Mouse (Mus musculus): ENCODE results near the gene Alkbh8. TPM values are rescaled to one million over a fixed set of nuclear protein-coding genes. Genes with fewer than 3 reads are reported as not detected.

The Alkbh8 gene
- polyA plus RNA-seq (2017; shearing (Covaris generic)) = 19.4 TPM

GRCm38 (mm10) chr9:3334962-3335767 lies at the start of gene Alkbh8:
Gene Alkbh8, plus strand, starts transcription at chr9:3335140.

GRCm38 (mm10) chr9:3403251-3404208 lies 68.6 kb downstream of the Alkbh8 start, which contains the start of gene Cwf19l2:
Gene Cwf19l2, plus strand, starts transcription at chr9:3403592.

Other genes starting within 250 kb of the Alkbh8 start
- gene Cwf19l2, start 68.5 kb downstream of the Alkbh8 start, polyA plus RNA-seq (2017; shearing (Covaris generic)) = 24.9 TPM
- not detected for gene Gucy1a2, start 197.6 kb downstream of the Alkbh8 start, polyA plus RNA-seq (2017; shearing (Covaris generic))